Mouse (Mus musculus) heart, embryonic 11.5 days (tissue): ENCODE results near the gene Galnt4. TPM values are rescaled to one million over a fixed set of nuclear protein-coding genes. Genes with fewer than 3 reads are reported as not detected.

Experiments
- ATAC-seq: fragments of 200-750 bp; cut with Nextera tagmentation; replicated peaks from 2 replicates; pipeline ENCODE4 v1.8.0; 2017; ENCODE audit warnings: moderate library complexity; ENCODE audit not compliant: insufficient number of reproducible peaks, low FRiP score, low TSS enrichment
- H3K27ac ChIP-seq: fragments of 300-500 bp; sonication (generic); 2 replicates; pipeline ENCODE4 v1.5.1; 2014; ENCODE audit warnings: mild to moderate bottlenecking, low read depth, low read length
- H3K27me3 ChIP-seq: fragments of 300-500 bp; sonication (generic); 2 replicates; pipeline ENCODE4 v1.6.1; 2014; ENCODE audit warnings: mild to moderate bottlenecking, low read length, mixed read lengths; ENCODE audit not compliant: control insufficient read depth, insufficient read depth
- H3K36me3 ChIP-seq: fragments of 300-500 bp; sonication (generic); 2 replicates; pipeline ENCODE4 v1.6.1; 2014; ENCODE audit warnings: mild to moderate bottlenecking, low read length, moderate library complexity, mixed read lengths; ENCODE audit not compliant: control insufficient read depth, insufficient read depth
- H3K4me1 ChIP-seq: fragments of 300-500 bp; sonication (generic); 2 replicates; pipeline ENCODE4 v1.6.1; 2014; ENCODE audit warnings: low read length; ENCODE audit not compliant: control insufficient read depth, insufficient read depth
- H3K4me2 ChIP-seq: fragments of 300-500 bp; sonication (generic); 2 replicates; pipeline ENCODE4 v1.6.1; 2014; ENCODE audit warnings: mild to moderate bottlenecking, moderate library complexity
- H3K4me3 ChIP-seq: fragments of 300-500 bp; sonication (generic); 2 replicates; pipeline ENCODE4 v1.5.1; 2014; ENCODE audit warnings: low read depth, low read length
- H3K9ac ChIP-seq: fragments of 300-500 bp; sonication (generic); 2 replicates; pipeline ENCODE4 v1.6.1; 2014; ENCODE audit warnings: mild to moderate bottlenecking, low read depth, low read length, moderate library complexity
- H3K9me3 ChIP-seq: fragments of 300-500 bp; sonication (generic); replicated peaks from 2 replicates; pipeline ENCODE4 v1.6.1; 2016; ENCODE audit warnings: low read length; ENCODE audit not compliant: control insufficient read depth
- WGBS: fragments of 180-500 bp; shearing (Covaris S2); extraction: QIAGEN DNeasy Blood & Tissue Kit; methylation state at CpG from one replicate; pipeline ENCODE4 v1.1.7; 2014; ENCODE audit not compliant: insufficient replicate concordance; 5-methylcytosine and 5-hydroxymethylcytosine counted together
- polyA plus RNA-seq: library from polyadenylated mRNA; unstranded; fragments of >200 nt; fragmentation: Nextera tagmentation; extraction: Ambion mirVana; gene quantifications from 2 replicates; pipeline ENCODE4 v1.2.1, GENCODE M21; 2014

The Galnt4 gene
- 6.2 and 7.7 TPM in 2 replicates for polyA plus RNA-seq

DNA sequence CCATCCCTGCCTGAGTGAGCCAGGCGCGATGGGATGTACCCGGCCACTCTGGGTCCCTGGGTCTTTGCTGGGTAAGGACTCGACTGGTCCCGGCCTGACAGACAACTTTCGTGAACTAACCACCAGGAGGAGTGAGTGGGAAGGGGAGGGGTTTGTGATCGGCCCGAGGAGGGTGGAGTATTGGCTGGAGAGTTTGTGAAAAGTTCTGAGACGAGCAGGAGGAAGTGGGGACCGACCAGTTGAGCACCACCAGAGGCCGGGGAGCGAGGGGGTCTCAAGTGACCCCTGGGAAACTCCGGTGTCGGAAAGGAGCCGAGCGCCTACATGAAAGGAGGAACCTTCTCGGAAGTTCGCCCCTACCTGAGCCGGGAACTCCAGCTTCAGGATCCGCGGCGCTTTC is at the start of gene Galnt4:
Gene Galnt4, plus strand, starts transcription at position 196 of the 400 bp plus-strand sequence.
- H3K4me3 ChIP-seq = peak within 1 kb of the TSS; percentile 98
- H3K4me1 ChIP-seq = 0 out of 2 replicates have a peak, but pooled peaks cover 2% of the 10 kb centered on the region
- peaks cover 10% of the 10 kb centered on the region for H3K36me3 ChIP-seq
- H3K4me2 ChIP-seq = peak within 1 kb of the TSS; percentile 99
- WGBS = under 1% methylated on average over 22 of the region's 22 CpGs
- no peaks in the 10 kb centered on the region for H3K27me3 ChIP-seq
- H3K27ac ChIP-seq = peak within 1 kb of the TSS; percentile 81
- H3K9ac ChIP-seq = peak within 1 kb of the TSS; percentile 88
- ATAC-seq = peak; percentile 85
- H3K9me3 ChIP-seq = no peaks in the 10 kb centered on the region

GRCm38 (mm10) chr10:99060588-99060987 is 47.4 kb upstream of the Galnt4 start:
- Histone ChIP-seq H3K27me3 (no peaks in the 10 kb centered on the region), H3K36me3 (no peaks in the 10 kb centered on the region), H3K9ac (no peak overlapping the region), H3K4me3 (no peak overlapping the region), H3K4me1 (no peaks in the 10 kb centered on the region), H3K4me2 (no peak overlapping the region), H3K27ac (no peak overlapping the region), H3K9me3 (no peaks in the 10 kb centered on the region)
- no peak for ATAC-seq
- WGBS = 73% methylated on average over 7 of the region's 7 CpGs

DNA sequence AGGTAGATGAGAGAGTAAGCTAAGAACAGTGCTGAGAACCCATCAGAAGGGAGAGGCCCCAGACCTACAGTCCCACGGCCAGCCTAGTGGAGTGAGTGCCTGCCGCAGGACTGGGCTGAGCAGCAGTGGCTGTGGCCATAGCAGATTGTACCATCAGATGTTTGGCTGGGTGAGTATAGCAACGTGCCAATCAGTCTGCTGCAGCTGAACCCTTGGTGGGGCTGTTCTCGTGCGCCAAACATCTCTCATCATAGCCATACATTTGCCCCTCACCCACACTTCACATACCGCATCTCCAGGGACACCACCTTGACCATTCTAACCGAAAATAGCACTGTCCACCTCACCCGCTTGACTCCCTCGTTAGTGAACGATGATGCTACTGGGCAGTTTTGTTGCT is 46.5 kb upstream of the Galnt4 start:
- no peaks in the 10 kb centered on the region for H3K36me3 ChIP-seq
- H3K27me3 ChIP-seq = no peaks in the 10 kb centered on the region
- H3K4me2 ChIP-seq = no peak overlapping the region
- H3K4me1 ChIP-seq = no peaks in the 10 kb centered on the region
- WGBS = 86% methylated on average over 10 of the region's 10 CpGs
- H3K9me3 ChIP-seq = no peaks in the 10 kb centered on the region
- H3K4me3 ChIP-seq = no peak overlapping the region
- ATAC-seq = no peak
- no peak overlapping the region for H3K27ac ChIP-seq
- no peak overlapping the region for H3K9ac ChIP-seq

DNA sequence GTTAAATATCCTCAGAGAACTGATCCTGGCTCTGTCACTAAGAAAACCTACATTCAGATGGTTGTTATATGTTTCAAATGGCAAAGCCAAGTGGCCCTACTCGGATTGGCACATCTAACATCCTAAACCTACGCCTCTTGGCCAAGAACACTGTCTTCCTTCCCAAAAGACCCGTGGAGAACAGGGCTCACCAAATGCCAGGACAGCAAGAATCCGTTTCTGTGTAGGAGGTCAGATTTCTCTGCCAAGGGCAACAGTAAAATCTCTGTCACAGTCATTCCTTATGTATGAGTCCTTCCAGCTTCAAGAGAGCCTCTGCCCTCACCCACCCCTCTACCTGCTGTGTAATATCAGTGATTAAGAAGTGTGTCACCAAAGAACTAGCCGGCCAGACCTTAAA is 45.4 kb upstream of the Galnt4 start:
- Histone ChIP-seq H3K27ac (no peak overlapping the region), H3K9me3 (no peaks in the 10 kb centered on the region), H3K4me2 (no peak overlapping the region), H3K27me3 (no peaks in the 10 kb centered on the region), H3K9ac (no peak overlapping the region), H3K4me3 (no peak overlapping the region), H3K4me1 (no peaks in the 10 kb centered on the region), H3K36me3 (no peaks in the 10 kb centered on the region)
- no peak for ATAC-seq
- 66% methylated on average over 5 of the region's 5 CpGs for WGBS

- Histone ChIP-seq H3K4me2 (peak overlapping the region; percentile 20; the same call in 1 of the 2 replicates), H3K4me1 (no peaks in the 10 kb centered on the region), H3K27ac (no peak overlapping the region), H3K9me3 (no peaks in the 10 kb centered on the region), H3K9ac (no peak overlapping the region), H3K4me3 (no peak overlapping the region), H3K27me3 (no peaks in the 10 kb centered on the region), H3K36me3 (no peaks in the 10 kb centered on the region)
- WGBS = 63% methylated on average over 18 of the region's 18 CpGs
- ATAC-seq = no peak
Measured at GRCm38 (mm10) chr10:99076113-99076895, 31.7 kb upstream of the Galnt4 start.

DNA sequence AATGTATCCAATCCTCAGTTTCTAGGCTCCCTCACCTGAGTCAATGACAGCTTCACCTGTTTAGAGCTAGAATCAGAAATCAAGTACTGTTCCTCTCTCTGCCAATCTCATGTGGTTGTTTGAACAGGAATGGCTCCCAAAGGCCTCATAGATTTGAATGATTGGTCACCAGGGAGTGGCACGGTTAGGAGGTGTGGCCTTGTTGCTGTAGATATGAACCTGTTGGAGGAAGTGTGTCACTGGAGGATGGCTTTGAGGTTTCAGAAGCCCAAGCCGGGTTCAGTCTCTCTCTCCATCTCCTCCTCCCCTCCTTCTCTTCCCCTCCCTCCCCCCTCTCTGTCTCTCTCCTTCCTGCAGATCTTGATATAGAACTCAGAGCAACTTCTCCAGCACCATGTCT is 29.3 kb upstream of the Galnt4 start:
- no peak overlapping the region for H3K4me3 ChIP-seq
- H3K36me3 ChIP-seq = no peaks in the 10 kb centered on the region
- peaks cover 3% of the 10 kb centered on the region; the same call in 1 of the 2 replicates for H3K4me1 ChIP-seq
- H3K4me2 ChIP-seq = no peak overlapping the region
- WGBS = 58% methylated on average over 2 of the region's 2 CpGs
- H3K27ac ChIP-seq = no peak overlapping the region
- H3K27me3 ChIP-seq = no peaks in the 10 kb centered on the region
- ATAC-seq = no peak
- H3K9ac ChIP-seq = no peak overlapping the region
- no peaks in the 10 kb centered on the region for H3K9me3 ChIP-seq

DNA sequence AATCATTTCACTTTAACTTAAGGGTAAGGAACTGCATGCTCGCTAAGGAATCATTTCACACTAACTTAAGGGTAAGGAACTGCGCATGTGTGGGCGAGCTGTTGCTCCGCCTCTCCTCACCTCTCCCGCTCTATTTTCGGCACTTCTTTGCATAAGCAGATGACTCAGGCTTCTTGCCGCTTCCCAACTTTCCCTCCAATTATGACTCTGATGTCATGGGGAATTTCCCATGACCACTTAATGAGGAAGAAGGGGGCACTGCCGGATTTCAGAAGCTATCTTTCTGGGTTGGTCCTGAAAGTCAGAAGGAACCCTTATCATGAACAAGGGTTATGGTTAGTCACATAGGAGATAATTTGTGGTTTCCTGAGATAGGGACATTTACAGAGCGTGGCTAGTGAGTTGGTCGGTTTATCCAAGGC is 26.4 kb upstream of the Galnt4 start:
- Histone ChIP-seq H3K9me3 (no peaks in the 10 kb centered on the region), H3K4me2 (no peak overlapping the region), H3K36me3 (no peaks in the 10 kb centered on the region), H3K9ac (no peak overlapping the region), H3K4me3 (no peak overlapping the region), H3K4me1 (peaks cover 4% of the 10 kb centered on the region; the same call in 1 of the 2 replicates), H3K27me3 (no peaks in the 10 kb centered on the region), H3K27ac (no peak overlapping the region)
- no peak for ATAC-seq
- 77% methylated on average over 10 of the region's 10 CpGs for WGBS

DNA sequence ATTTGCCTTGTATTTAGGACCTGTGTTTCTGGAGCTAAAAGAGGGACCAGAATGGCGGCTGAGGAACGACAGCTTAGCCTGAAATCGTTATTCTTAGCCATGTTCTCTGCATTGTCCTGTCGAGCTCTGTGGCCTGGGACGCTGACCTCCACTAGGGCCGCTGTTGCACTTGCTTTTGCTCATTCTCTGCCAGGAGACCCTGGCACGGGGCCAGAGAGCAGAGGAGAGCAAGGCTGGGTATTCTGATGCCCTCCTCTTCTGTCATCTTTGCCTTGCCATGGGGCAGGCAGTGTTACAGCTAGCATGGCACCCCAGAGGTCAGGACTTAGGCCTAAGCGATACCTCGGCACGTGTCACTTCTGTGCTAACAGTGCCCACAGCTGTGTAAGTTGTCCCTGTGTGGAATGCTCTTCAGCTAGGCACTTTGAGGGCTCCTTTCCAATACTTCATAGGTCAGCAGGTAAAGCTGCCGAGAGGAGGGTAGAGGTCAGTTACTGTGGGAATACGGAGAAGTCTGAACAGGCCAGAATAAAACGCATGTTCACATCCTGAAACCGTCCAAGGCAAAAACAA is 24.4 kb upstream of the Galnt4 start:
- no peak for ATAC-seq
- Histone ChIP-seq H3K27ac (no peak overlapping the region), H3K36me3 (no peaks in the 10 kb centered on the region), H3K4me1 (peaks cover 4% of the 10 kb centered on the region; the same call in 1 of the 2 replicates), H3K4me2 (no peak overlapping the region), H3K9me3 (no peaks in the 10 kb centered on the region), H3K4me3 (no peak overlapping the region), H3K27me3 (no peaks in the 10 kb centered on the region), H3K9ac (no peak overlapping the region)
- 80% methylated on average over 14 of the region's 14 CpGs for WGBS
